22 mouse cellular contexts compared by ENCODE assay signal in the genomic region with DNA sequence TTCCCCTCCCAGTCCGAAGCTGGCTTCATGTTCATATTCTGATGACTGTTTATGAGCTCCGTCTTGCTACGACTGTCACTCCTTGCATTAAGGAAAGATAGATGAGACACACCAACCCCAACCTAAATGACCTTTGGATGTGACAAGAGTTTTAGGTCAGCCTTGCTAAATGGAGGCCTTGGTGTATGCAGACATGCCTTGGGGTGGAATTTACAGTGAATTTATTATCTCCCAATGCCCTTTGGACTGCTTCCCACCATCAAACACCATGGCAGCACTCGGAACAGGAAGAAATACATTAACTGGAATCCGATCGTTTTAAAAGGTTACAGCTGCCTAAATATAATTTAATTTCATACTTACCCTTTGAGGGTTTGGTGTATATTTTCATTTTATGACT.
"Had no signal": no experiment of that assay in that cellular context is flagged by ENCODE, and none has a peak within 500 bp of the region (broad histone marks: within the 10 kb centered on the region; RNA-seq: fewer than 3 reads in every experiment).

No protein-coding gene starts in this region.

- DNase-seq: kidney, adult 18-20 months; left cerebral cortex, postnatal 4 days; lung, adult 18-20 months; lung, postnatal 10 days; lung, postnatal 36 days; midbrain, embryonic 14.5 days; retina, postnatal 1 day; right cerebral cortex, postnatal 25 days; spleen, adult 18-20 months; thymus, postnatal 25 days had no signal

- H3K4me1 ChIP-seq: liver, embryonic 15.5 days; lung, embryonic 15.5 days; megakaryocyte, embryonic 14.5 days; stomach, embryonic 15.5 days had no signal

- H3K36me3 ChIP-seq: limb, embryonic 15.5 days; liver, embryonic 15.5 days; lung, embryonic 15.5 days; neural tube, embryonic 15.5 days; stomach, embryonic 15.5 days had no signal

- H3K9ac ChIP-seq: limb, embryonic 12.5 days; limb, embryonic 15.5 days; liver, embryonic 15.5 days; lung, embryonic 15.5 days; neural tube, embryonic 12.5 days; neural tube, embryonic 15.5 days; stomach, embryonic 15.5 days had no signal

- H3K4me2 ChIP-seq: limb, embryonic 12.5 days; limb, embryonic 15.5 days; liver, embryonic 11.5 days; liver, embryonic 15.5 days; lung, embryonic 15.5 days; midbrain, embryonic 11.5 days; neural tube, embryonic 12.5 days; neural tube, embryonic 15.5 days; stomach, embryonic 15.5 days had no signal

- H3K4me3 ChIP-seq: limb, embryonic 12.5 days; limb, embryonic 15.5 days; liver, embryonic 15.5 days; lung, embryonic 15.5 days; megakaryocyte, embryonic 14.5 days; neural tube, embryonic 12.5 days; neural tube, embryonic 15.5 days; stomach, embryonic 15.5 days had no signal

- H3K27me3 ChIP-seq: limb, embryonic 15.5 days; liver, embryonic 15.5 days; lung, embryonic 15.5 days; neural tube, embryonic 12.5 days; neural tube, embryonic 15.5 days; stomach, embryonic 15.5 days had no signal

- H3K9me3 ChIP-seq: limb, embryonic 12.5 days; limb, embryonic 15.5 days; liver, embryonic 15.5 days; lung, embryonic 15.5 days; megakaryocyte, embryonic 14.5 days; neural tube, embryonic 12.5 days; neural tube, embryonic 15.5 days; stomach, embryonic 15.5 days had no signal

- H3K27ac ChIP-seq: kidney, postnatal 0 days; limb, embryonic 12.5 days; limb, embryonic 15.5 days; liver, embryonic 15.5 days; lung, embryonic 15.5 days; neural tube, embryonic 12.5 days; neural tube, embryonic 15.5 days; stomach, embryonic 15.5 days had no signal

- ATAC-seq: inflammation-experienced regulatory T-cells, adult 6 months had no signal
